Mouse (Mus musculus) testis, adult 2 months (tissue): ENCODE measurements around the gene Efcab12.

Source experiments
- CTCF ChIP-seq: fragments of 200-500 bp; IDR thresholded peaks from 2 replicates; pipeline ENCODE4 v1.5.1; 2012; ENCODE audit warnings: low read depth, mild to moderate bottlenecking, inconsistent platforms, low read length, moderate library complexity; ENCODE audit not compliant: control insufficient read depth, insufficient read depth, insufficient replicate concordance
- POLR2A ChIP-seq: fragments of 200-500 bp; IDR thresholded peaks from 2 replicates; pipeline ENCODE4 v1.6.1; 2012; ENCODE audit warnings: low read depth, mild to moderate bottlenecking, inconsistent platforms, low read length, moderate library complexity; ENCODE audit not compliant: control insufficient read depth

GRCm38 (mm10) chr6:115859258-115859657 lies 21.0 kb upstream of the Efcab12 start:
- TF ChIP-seq POLR2A (no peak), CTCF (no peak)
